Mouse (Mus musculus) forebrain, embryonic 12.5 days (tissue): Measurements from ENCODE around the gene Ifi204. TPM values are rescaled to one million over a fixed set of nuclear protein-coding genes. Genes with fewer than 3 reads are reported as not detected.
"Not testable (repeated sequence)": the region's sequence is repeated elsewhere in the genome, so short reads cannot be mapped to it uniquely, and the experiment has no call there.

ENCODE experiments used
- ATAC-seq: fragments of 200-750 bp; cut with Nextera tagmentation; 2 replicates; pipeline ENCODE4 v1.8.0; 2017; ENCODE audit warnings: moderate TSS enrichment; ENCODE audit not compliant: low FRiP score
- H3K27ac ChIP-seq: fragments of 300-500 bp; sonication (generic); 2 replicates; pipeline ENCODE4 v1.5.1; 2016; ENCODE audit warnings: mild to moderate bottlenecking
- H3K27me3 ChIP-seq: fragments of 300-500 bp; sonication (generic); 2 replicates; pipeline ENCODE4 v1.6.1; 2016; ENCODE audit warnings: mild to moderate bottlenecking
- H3K36me3 ChIP-seq: fragments of 300-500 bp; sonication (generic); replicated peaks from 2 replicates; pipeline ENCODE4 v1.6.1; 2016; ENCODE audit warnings: mild to moderate bottlenecking
- H3K4me1 ChIP-seq: fragments of 300-500 bp; sonication (generic); 2 replicates; pipeline ENCODE4 v1.6.1; 2016
- H3K4me2 ChIP-seq: fragments of 300-500 bp; sonication (generic); 2 replicates; pipeline ENCODE4 v1.6.1; 2016; ENCODE audit warnings: mild to moderate bottlenecking, moderate library complexity
- H3K4me3 ChIP-seq: fragments of 300-500 bp; sonication (generic); replicated peaks from 2 replicates; pipeline ENCODE4 v1.5.1; 2016; ENCODE audit warnings: mild to moderate bottlenecking
- H3K9ac ChIP-seq: fragments of 300-500 bp; sonication (generic); 2 replicates; pipeline ENCODE4 v1.6.1; 2016; ENCODE audit warnings: mild to moderate bottlenecking
- H3K9me3 ChIP-seq: fragments of 300-500 bp; sonication (generic); 2 replicates; pipeline ENCODE4 v1.6.1; 2016
- WGBS: fragments of 180-500 bp; shearing (Covaris S2); methylation state at CpG from one replicate; pipeline ENCODE4 v1.1.7; 2016; 5-methylcytosine and 5-hydroxymethylcytosine counted together
- polyA plus RNA-seq: library from polyadenylated mRNA; unstranded; fragments of >200 nt; fragmentation: Nextera tagmentation; extraction: Ambion mirVana; gene quantifications from 2 replicates; pipeline ENCODE4 v1.2.1, GENCODE M21; 2016

Gene Ifi204
- 0.36 and 0.72 TPM in 2 replicates for polyA plus RNA-seq

DNA sequence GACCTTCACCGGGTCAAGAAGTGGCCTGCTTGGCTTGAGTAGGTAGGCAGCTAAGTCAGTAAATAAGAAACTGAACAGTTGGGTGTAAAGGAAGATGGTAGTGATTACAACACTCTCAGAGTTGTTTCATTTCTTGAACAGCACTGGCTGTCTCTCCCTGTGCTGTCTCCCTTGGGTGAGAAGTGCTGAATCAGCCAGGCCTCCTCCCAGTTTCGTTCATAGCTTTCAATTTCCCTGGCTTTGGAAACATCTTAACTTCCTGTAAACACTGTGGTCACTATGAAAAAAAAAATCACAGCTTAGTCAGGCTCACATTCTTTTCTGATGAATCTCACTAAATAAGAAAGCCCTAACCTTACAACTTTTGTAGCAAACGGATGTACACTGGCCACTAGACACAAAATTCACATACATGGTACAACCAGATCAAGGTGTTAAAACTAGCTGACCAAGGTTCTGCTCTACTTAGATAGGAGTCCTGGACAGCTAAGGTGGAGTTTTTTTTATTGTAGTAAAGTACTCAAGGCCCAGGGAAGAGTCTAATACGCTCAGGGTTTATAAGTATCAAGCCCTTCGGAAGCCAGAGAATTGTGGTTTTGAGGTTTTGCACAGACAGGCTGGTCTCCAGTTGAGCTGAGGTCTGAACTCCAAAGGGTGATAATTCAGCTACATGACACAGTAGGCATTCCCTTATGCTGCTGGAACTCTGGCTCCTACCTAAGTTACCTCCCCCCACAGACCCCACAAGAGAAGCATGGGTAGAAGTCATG is at the start of gene Ifi204:
Gene Ifi204 (minus strand): TSS at position 96 of the 770 bp plus-strand sequence.
- not testable (repeated sequence) for ATAC-seq, H3K27ac ChIP-seq, H3K9me3 ChIP-seq, H3K9ac ChIP-seq, H3K27me3 ChIP-seq, H3K4me1 ChIP-seq, H3K4me3 ChIP-seq, H3K36me3 ChIP-seq, H3K4me2 ChIP-seq
- 89% methylated on average over 5 of the region's 5 CpGs for WGBS

DNA sequence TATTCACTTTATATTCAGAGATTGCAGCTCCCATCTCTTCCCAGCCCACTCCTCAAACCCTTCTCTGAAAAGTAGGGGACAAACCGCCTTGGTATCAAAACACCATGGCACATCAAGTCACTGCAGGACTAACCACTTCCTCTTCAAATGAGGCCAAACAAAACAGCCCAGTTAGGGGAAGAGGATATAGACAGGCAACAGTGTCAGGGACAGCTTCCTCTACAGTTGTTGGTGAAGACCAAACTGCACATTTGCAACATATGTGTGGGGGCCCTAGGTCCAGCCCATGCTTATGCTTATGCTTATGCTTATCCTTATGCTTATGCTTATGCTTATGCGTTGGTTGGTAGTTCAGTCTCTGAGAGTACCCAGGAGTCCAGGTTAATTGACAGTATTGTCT is 42.6 kb upstream of the Ifi204 start:
- H3K27me3 ChIP-seq: not testable (repeated sequence)

DNA sequence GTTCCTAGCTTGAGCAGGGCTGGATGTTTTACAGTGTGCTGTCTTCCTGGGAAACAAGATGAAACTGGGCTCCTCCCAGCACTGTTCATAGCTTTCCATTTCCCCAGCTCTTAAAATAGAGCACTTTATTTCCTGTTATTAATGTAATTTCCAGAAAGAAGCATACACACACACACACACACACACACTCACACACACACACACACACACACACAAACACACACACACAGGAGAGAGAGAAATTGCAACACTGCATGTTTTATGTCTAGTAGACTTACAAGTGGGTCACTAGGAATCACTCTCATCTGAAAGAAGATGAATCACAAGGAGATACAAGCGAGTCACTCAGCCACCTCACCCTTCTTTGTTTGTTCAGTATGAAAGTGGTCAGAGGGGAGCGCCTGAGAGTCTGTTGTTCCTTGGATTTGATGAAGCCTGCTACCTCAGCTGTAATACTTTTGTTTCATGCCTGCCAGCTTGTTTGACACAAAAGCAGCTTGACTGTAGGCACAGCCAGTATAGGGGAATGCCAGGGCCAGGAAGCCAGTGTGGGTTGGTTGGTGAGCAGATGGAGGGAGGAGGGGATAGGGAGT is 36.0 kb upstream of the Ifi204 start:
- not testable (repeated sequence) for H3K27me3 ChIP-seq, H3K9ac ChIP-seq, H3K4me1 ChIP-seq, H3K4me2 ChIP-seq, H3K27ac ChIP-seq, H3K36me3 ChIP-seq, H3K9me3 ChIP-seq, H3K4me3 ChIP-seq
- 77% methylated on average over 2 of the region's 2 CpGs for WGBS
- 0 out of 2 replicates have a peak, but pooled peaks have one; percentile 23 for ATAC-seq

More for the DNA sequence above, 42.6 kb upstream of the Ifi204 start:
- not testable (repeated sequence) for H3K9me3 ChIP-seq, H3K9ac ChIP-seq, H3K36me3 ChIP-seq, H3K4me2 ChIP-seq, ATAC-seq, H3K27ac ChIP-seq, H3K4me1 ChIP-seq, H3K4me3 ChIP-seq
- WGBS: 93% methylated on average over 2 of the region's 2 CpGs

DNA sequence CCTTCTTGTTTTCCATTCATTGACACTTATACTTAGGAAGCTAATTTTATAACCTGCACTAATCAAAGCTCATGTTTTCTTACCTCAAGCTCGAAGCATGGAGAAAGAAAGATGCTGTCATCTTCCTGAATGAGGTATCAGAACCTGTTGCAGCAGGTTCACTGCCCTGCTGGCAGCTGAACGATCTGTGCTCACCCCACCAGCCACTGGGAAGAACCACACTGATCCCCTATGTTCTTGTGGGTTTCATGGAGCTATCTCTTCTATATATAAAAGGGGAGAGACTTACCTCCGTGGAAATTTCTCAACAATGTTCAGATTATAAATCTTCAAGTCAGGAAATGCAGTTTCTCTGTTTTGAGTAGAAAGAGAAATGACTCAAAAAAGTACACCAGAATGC is 35.5 kb upstream of the Ifi204 start:
- not testable (repeated sequence) for H3K27me3 ChIP-seq, H3K9ac ChIP-seq, ATAC-seq, H3K36me3 ChIP-seq, H3K4me3 ChIP-seq, H3K27ac ChIP-seq, H3K9me3 ChIP-seq, H3K4me1 ChIP-seq, H3K4me2 ChIP-seq
- 80% methylated on average over 3 of the region's 3 CpGs for WGBS

DNA sequence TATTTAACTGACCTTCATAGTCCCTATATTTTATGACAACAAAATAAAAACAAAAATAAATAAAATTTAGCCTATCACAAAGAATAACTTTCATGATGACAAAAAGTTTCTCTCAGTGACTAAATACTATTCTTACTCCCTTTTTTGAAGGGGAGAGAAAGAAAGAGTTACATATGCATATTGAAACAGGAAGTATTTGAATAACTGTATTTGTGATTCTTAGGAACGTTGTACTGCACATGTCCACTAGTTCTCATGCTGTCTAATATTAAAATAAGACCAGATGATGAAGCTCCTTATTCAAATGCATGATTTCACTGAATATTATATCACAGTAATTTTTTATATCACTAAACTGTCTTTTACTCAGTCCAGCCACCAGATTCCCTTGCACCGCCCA is 35.0 kb upstream of the Ifi204 start:
- H3K9me3 ChIP-seq, H3K4me3 ChIP-seq, H3K9ac ChIP-seq, H3K27me3 ChIP-seq, H3K4me1 ChIP-seq, H3K36me3 ChIP-seq, H3K4me2 ChIP-seq, H3K27ac ChIP-seq, ATAC-seq: not testable (repeated sequence)
- WGBS: 89% methylated on average over 2 of the region's 2 CpGs

DNA sequence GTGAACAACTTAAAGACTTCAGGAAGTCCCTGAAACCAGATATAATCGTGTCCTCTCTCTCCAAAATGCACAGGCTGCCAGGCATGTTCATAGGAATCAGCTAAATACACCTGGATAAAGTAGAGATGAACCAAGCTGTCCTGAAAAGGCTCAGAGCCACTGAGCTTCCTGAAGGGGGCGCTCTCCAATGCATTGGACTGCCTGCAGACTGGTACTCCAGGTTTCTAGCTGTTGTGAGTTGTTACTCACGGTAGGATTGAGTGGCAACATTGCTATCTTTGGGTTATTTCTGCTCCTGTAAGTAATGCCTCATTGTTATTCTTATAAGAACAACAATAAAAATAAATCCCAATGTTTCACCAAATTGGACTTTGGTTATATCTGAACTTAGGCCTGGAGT is 6.7 kb upstream of the Ifi204 start:
- not testable (repeated sequence) for H3K27ac ChIP-seq, ATAC-seq, H3K9ac ChIP-seq, H3K4me3 ChIP-seq, H3K36me3 ChIP-seq, H3K9me3 ChIP-seq, H3K27me3 ChIP-seq, H3K4me1 ChIP-seq, H3K4me2 ChIP-seq
- WGBS: 57% methylated on average over 3 of the region's 3 CpGs

DNA sequence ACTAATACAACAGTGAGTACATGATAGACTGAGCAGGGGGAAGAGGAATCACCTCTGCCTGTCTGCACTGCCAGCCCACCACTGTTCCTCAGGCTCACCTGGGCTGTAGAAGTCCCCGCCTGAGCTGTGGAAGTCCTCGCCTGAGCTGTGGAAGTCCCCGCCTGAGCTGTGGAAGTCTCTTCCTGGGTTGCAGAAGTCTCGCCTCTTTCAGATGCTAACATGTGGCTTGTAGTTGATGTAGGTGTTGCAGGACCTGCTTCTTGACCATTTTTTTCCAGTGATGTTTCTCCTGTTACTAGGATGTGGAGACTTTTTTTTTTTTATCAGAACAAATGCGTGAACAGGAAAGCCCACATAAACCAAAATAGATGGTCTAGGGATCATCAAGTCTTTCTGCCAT is 6.7 kb downstream of the Ifi204 start:
- H3K27me3 ChIP-seq, H3K4me3 ChIP-seq, H3K9me3 ChIP-seq, H3K9ac ChIP-seq, H3K36me3 ChIP-seq, H3K4me1 ChIP-seq, H3K27ac ChIP-seq, ATAC-seq, H3K4me2 ChIP-seq: not testable (repeated sequence)
- WGBS: 93% methylated on average over 5 of the region's 5 CpGs

DNA sequence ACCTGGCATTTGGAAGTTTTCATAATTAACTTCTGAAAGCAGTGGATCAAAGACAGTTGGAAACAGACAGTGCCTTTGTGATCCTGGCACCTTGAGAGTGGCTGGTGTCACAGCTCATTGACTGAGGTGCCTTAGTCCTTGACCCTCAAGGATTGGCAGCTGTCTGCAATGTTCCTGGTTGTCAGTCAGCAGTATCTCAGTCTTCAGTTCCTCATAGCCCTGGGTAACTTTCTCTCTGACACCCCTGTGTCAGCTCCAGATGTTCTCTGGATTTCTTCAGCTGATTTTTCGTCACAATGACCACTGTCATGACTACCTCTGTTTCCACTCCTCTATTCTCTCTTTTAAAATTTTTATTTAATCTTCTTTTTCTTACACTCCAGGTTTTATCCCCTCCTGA is 24.5 kb downstream of the Ifi204 start:
- no peak for ATAC-seq
- H3K9ac ChIP-seq: no peak overlapping the region
- H3K27me3 ChIP-seq: no peaks in the 10 kb centered on the region
- no peak overlapping the region for H3K4me2 ChIP-seq
- H3K4me3 ChIP-seq: no peak overlapping the region
- WGBS: 79% methylated on average over 1 of the region's 1 CpGs
- H3K9me3 ChIP-seq: no peaks in the 10 kb centered on the region
- no peaks in the 10 kb centered on the region for H3K4me1 ChIP-seq
- no peak overlapping the region for H3K27ac ChIP-seq
- no peaks in the 10 kb centered on the region for H3K36me3 ChIP-seq

DNA sequence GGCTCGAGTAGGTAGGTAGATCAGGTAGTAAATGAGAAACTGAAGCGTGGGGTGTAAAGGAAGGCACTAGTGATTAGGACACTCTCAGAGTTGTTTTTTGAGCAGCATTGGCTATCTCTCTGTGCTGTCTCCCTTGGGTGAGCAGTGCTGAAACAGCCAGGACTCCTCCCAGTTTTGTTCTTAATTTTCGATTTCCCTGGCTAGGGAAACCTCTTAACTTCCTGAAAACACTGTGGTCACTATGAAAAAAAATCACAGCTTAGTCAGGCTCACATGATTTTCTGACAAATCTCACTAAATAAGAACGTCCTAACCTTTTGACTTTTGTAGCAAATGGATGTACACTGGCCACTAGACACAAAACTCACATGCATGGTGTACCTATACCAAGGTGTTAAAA is 25.1 kb downstream of the Ifi204 start, which contains the start of gene Ifi207:
Gene Ifi207 (minus strand): TSS at position 92 of the 400 bp plus-strand sequence.
- Histone ChIP-seq H3K9ac (no peak within 1 kb of the TSS), H3K27me3 (no peaks in the 10 kb centered on the region), H3K27ac (no peak within 1 kb of the TSS), H3K4me2 (no peak within 1 kb of the TSS), H3K9me3 (no peaks in the 10 kb centered on the region), H3K4me1 (no peaks in the 10 kb centered on the region), H3K4me3 (no peak within 1 kb of the TSS), H3K36me3 (no peaks in the 10 kb centered on the region)
- no peak for ATAC-seq
- 77% methylated on average over 4 of the region's 4 CpGs for WGBS

DNA sequence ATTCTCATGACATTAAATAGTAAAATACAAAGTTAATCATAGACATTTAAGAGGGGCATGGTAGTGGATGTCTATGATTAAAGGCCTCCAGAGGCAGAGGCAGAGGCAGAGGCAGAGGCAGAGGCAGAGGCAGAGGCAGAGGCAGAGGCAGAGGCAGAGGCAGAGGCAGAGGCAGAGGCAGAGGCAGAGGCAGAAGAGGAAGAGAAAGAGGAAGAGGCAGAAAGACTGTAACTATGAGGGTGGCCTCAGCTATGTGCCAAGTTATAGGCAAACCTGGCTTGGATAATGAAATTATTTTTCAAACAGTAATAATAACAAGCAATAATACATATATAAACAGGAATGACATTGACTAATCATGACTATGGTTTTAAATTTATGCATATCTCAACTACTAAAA is 26.2 kb downstream of the Ifi204 start:
- Histone ChIP-seq H3K4me1 (no peaks in the 10 kb centered on the region), H3K27ac (no peak overlapping the region), H3K9me3 (no peaks in the 10 kb centered on the region), H3K4me2 (no peak overlapping the region), H3K36me3 (no peaks in the 10 kb centered on the region), H3K4me3 (no peak overlapping the region), H3K27me3 (no peaks in the 10 kb centered on the region), H3K9ac (no peak overlapping the region)
- no peak for ATAC-seq

DNA sequence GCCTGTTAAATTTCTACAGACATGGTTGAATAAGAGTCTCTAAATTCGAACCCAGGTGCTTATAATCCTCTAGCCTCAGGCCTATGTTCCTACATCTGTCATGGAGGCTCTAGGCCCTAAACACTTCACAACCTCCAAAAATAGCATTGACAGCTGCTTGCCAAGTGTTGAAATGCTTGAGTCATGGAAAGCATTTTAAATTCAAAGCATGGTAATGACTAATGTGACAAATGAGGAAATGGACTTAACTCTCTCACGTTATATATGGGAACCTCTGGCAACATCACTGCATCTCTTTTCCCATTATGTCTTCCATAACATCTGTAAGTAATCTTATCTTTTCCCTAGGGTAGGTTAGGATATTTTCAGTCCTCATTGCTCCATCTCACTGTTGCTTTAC is 29.8 kb downstream of the Ifi204 start:
- Histone ChIP-seq H3K27ac (no peak overlapping the region), H3K36me3 (no peaks in the 10 kb centered on the region), H3K4me2 (no peak overlapping the region), H3K9me3 (no peaks in the 10 kb centered on the region), H3K4me1 (no peaks in the 10 kb centered on the region), H3K27me3 (no peaks in the 10 kb centered on the region), H3K9ac (no peak overlapping the region), H3K4me3 (no peak overlapping the region)
- ATAC-seq: no peak
- WGBS: 75% methylated on average over 2 of the region's 2 CpGs

DNA sequence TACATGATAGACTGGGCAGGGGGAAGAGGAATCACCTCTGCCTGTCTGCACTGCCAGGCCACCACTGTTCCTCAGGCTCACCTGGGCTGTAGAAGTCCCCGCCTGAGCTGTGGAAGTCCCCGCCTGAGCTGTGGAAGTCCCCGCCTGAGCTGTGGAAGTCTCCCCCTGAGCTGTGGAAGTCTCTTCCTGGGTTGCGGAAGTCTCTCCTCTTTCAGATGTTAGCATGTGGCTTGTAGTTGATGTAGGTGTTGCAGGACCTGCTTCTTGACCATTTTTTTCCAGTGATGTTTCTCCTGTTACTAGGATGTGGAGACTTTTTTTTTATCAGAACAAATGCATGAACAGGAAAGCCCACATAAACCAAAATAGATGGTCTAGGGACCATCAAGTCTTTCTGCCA is 31.7 kb downstream of the Ifi204 start:
- not testable (repeated sequence) for H3K4me2 ChIP-seq, ATAC-seq, H3K27ac ChIP-seq, H3K9me3 ChIP-seq, H3K4me3 ChIP-seq, H3K36me3 ChIP-seq, H3K4me1 ChIP-seq, H3K9ac ChIP-seq, H3K27me3 ChIP-seq
- 87% methylated on average over 4 of the region's 4 CpGs for WGBS

DNA sequence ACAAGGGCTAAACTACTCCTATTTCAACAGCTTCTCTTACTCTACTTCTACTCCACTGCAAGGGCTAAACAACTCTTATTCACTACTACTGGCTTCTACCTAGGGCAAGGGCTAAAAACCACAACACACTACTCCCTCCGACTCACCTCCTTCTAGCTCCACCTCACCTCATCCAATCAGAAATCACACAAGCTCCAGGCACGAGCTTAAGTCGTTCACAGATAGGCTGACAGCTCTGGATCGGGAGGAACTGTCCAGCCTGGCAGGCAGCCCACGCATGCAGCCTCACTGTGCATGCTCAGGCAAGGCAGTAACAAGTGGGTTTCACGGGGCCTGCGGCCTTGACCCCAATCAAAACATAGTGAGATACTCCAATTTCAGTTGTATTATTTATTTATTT is 33.5 kb downstream of the Ifi204 start:
- H3K9ac ChIP-seq: no peak overlapping the region
- no peaks in the 10 kb centered on the region for H3K36me3 ChIP-seq
- no peak overlapping the region for H3K4me2 ChIP-seq
- no peak overlapping the region for H3K27ac ChIP-seq
- H3K4me3 ChIP-seq: no peak overlapping the region
- H3K27me3 ChIP-seq: no peaks in the 10 kb centered on the region
- ATAC-seq: no peak
- H3K4me1 ChIP-seq: no peaks in the 10 kb centered on the region
- 43% methylated on average over 7 of the region's 7 CpGs for WGBS
- H3K9me3 ChIP-seq: no peaks in the 10 kb centered on the region
